Mouse (Mus musculus): Measurements from ENCODE around the gene Rprd1b. TPM values are rescaled to one million over a fixed set of nuclear protein-coding genes. Genes with fewer than 3 reads are reported as not detected.
A peak's percentile ranks its signal among the peaks of the same experiment; 100 is the strongest.

The Rprd1b gene
- polyA plus RNA-seq, 1 experiment from 2014 or later, result 26.7 TPM

DNA sequence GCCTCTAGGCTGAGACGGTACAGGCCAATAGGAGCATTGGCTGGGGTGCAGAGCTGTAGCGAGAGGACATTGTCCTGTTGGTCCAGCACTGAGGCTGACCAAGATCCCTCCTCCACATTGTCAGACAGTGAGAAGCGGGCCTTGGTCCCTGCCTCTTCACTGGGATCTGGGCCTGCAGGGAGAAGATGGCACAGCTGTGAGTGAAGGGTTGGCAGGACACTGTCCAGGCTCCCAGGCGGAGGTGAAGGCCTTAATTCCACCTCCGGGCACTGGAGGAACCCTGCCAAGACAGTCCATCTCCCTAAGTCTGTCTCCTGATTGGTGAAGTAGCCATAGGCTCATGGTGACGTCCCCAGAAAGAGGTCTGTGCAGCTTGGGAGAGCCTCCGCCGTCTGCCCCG is 110.5 kb downstream of the Rprd1b start:
- Histone ChIP-seq H3K9me3 (no peaks in the 10 kb centered on the region), H3K4me2 (peak overlapping the region; percentile 55; the same call in 1 of the 2 replicates), H3K27me3 (replicated peaks) (no peaks in the 10 kb centered on the region), H3K27ac (replicated peaks) (peak overlapping the region; percentile 99), H3K4me1 (peaks cover 74% of the 10 kb centered on the region), H3K36me3 (peaks cover 85% of the 10 kb centered on the region), H3K9ac (peak overlapping the region; percentile 78), H3K4me3 (no peak overlapping the region)
- 77% methylated on average over 9 of the region's 9 CpGs for WGBS
- no peak for ATAC-seq (ENCODE audit: extremely low read depth, insufficient number of reproducible peaks, low FRiP score, low TSS enrichment)

DNA sequence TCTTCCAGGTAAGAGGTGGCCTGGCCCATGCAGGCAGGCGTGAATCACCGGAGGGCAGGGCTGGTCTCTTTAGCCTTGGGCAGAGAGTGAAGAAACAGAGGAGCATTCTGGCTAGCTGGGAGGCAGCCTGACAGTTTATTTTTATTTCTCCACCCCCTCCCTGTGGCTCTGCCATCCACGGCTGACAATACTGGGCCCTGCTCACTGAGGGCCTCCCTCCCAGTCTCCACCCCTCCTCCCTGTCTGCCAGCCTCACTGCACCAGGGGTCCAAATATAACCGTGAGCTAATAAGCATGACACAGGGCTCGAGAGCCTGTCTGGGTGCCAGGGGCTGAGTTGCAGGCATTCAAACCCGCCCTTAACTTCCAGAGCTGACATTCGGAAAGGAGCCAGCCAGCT is 111.3 kb downstream of the Rprd1b start:
- peaks cover 76% of the 10 kb centered on the region for H3K36me3 ChIP-seq
- 13% methylated on average over 7 of the region's 7 CpGs for WGBS
- H3K4me2 ChIP-seq, result peak overlapping the region; percentile 77
- no peaks in the 10 kb centered on the region for H3K9me3 ChIP-seq
- peaks cover 80% of the 10 kb centered on the region for H3K4me1 ChIP-seq
- ATAC-seq (ENCODE audit: extremely low read depth, insufficient number of reproducible peaks, low FRiP score, low TSS enrichment), result peak; percentile 72; the same call in 1 of the 2 replicates
- no peak overlapping the region for H3K4me3 ChIP-seq
- peak overlapping the region; percentile 95 for H3K9ac ChIP-seq
- H3K27me3 ChIP-seq (replicated peaks), result no peaks in the 10 kb centered on the region
- H3K27ac ChIP-seq (replicated peaks), result peak overlapping the region; percentile 99

DNA sequence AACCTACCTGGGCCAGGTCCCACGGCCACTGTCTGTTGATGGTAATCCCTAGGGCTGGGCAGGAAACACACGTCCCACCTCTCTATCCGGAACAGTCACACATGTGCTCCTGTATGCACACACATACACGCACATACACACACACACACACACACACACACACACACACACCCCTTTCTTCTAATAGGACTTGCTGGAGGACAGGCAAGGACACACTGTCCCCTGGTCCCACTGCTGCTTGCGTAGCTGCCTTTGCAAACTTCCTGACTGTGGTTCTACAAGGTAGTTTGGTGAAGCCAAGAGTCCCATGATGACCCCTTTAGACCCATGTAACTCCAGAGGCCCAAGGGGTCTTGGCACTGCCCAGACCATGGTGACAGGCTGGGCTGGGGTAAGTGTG is 112.4 kb downstream of the Rprd1b start:
- Histone ChIP-seq H3K4me3 (no peak overlapping the region), H3K4me2 (peak overlapping the region; percentile 77), H3K27me3 (replicated peaks) (no peaks in the 10 kb centered on the region), H3K9me3 (no peaks in the 10 kb centered on the region), H3K4me1 (peaks cover 90% of the 10 kb centered on the region), H3K36me3 (peaks cover 66% of the 10 kb centered on the region), H3K27ac (replicated peaks) (peak overlapping the region; percentile 99), H3K9ac (peak overlapping the region; percentile 95)
- ATAC-seq (ENCODE audit: extremely low read depth, insufficient number of reproducible peaks, low FRiP score, low TSS enrichment), result no peak
- 53% methylated on average over 5 of the region's 5 CpGs for WGBS

- WGBS, result 45% methylated on average over 7 of the region's 7 CpGs
- H3K4me2 ChIP-seq, result peak overlapping the region; percentile 77
- H3K9me3 ChIP-seq, result no peaks in the 10 kb centered on the region
- H3K36me3 ChIP-seq, result peaks cover 60% of the 10 kb centered on the region
- H3K27me3 ChIP-seq (replicated peaks), result no peaks in the 10 kb centered on the region
- peaks cover 89% of the 10 kb centered on the region for H3K4me1 ChIP-seq
- peak overlapping the region; percentile 11; the same call in 1 of the 2 replicates for H3K4me3 ChIP-seq
- H3K9ac ChIP-seq, result peak overlapping the region; percentile 95
- no peak for ATAC-seq (ENCODE audit: extremely low read depth, insufficient number of reproducible peaks, low FRiP score, low TSS enrichment)
- peak overlapping the region; percentile 99 for H3K27ac ChIP-seq (replicated peaks)
These were observed 113.0 kb downstream of the Rprd1b start for GRCm38 (mm10) chr2:158141271-158141670.

- no peaks in the 10 kb centered on the region for H3K9me3 ChIP-seq
- WGBS, result 19% methylated on average over 7 of the region's 7 CpGs
- H3K9ac ChIP-seq, result peak overlapping the region; percentile 95
- H3K4me1 ChIP-seq, result peaks cover 87% of the 10 kb centered on the region
- H3K4me3 ChIP-seq, result peak overlapping the region; percentile 11; the same call in 1 of the 2 replicates
- peak overlapping the region; percentile 99 for H3K27ac ChIP-seq (replicated peaks)
- H3K4me2 ChIP-seq, result peak overlapping the region; percentile 77
- no peaks in the 10 kb centered on the region for H3K27me3 ChIP-seq (replicated peaks)
- ATAC-seq (ENCODE audit: extremely low read depth, insufficient number of reproducible peaks, low FRiP score, low TSS enrichment), result peak; percentile 11
- peaks cover 54% of the 10 kb centered on the region for H3K36me3 ChIP-seq
These were observed 113.6 kb downstream of the Rprd1b start for GRCm38 (mm10) chr2:158141690-158142440.

GRCm38 (mm10) chr2:158142981-158143380 is 114.7 kb downstream of the Rprd1b start:
- H3K27me3 ChIP-seq (replicated peaks), result no peaks in the 10 kb centered on the region
- ATAC-seq (ENCODE audit: extremely low read depth, insufficient number of reproducible peaks, low FRiP score, low TSS enrichment), result no peak
- H3K9ac ChIP-seq, result peak overlapping the region; percentile 95
- peaks cover 84% of the 10 kb centered on the region for H3K4me1 ChIP-seq
- peak overlapping the region; percentile 99 for H3K27ac ChIP-seq (replicated peaks)
- H3K4me2 ChIP-seq, result peak overlapping the region; percentile 77
- H3K36me3 ChIP-seq, result peaks cover 43% of the 10 kb centered on the region
- 72% methylated on average over 18 of the region's 18 CpGs for WGBS
- H3K9me3 ChIP-seq, result no peaks in the 10 kb centered on the region
- H3K4me3 ChIP-seq, result peak overlapping the region; percentile 74

GRCm38 (mm10) chr2:158143816-158144215 is 115.5 kb downstream of the Rprd1b start:
- H3K36me3 ChIP-seq, result peaks cover 34% of the 10 kb centered on the region
- peak overlapping the region; percentile 95 for H3K9ac ChIP-seq
- H3K4me1 ChIP-seq, result peaks cover 75% of the 10 kb centered on the region
- peak overlapping the region; percentile 77 for H3K4me2 ChIP-seq
- peak overlapping the region; percentile 74 for H3K4me3 ChIP-seq
- no peaks in the 10 kb centered on the region for H3K27me3 ChIP-seq (replicated peaks)
- H3K9me3 ChIP-seq, result no peaks in the 10 kb centered on the region
- H3K27ac ChIP-seq (replicated peaks), result peak overlapping the region; percentile 99
- WGBS, result 59% methylated on average over 3 of the region's 3 CpGs
- ATAC-seq (ENCODE audit: extremely low read depth, insufficient number of reproducible peaks, low FRiP score, low TSS enrichment), result no peak

GRCm38 (mm10) chr2:158144263-158144662 is 116.0 kb downstream of the Rprd1b start:
- Histone ChIP-seq H3K27me3 (replicated peaks) (no peaks in the 10 kb centered on the region), H3K4me1 (peaks cover 71% of the 10 kb centered on the region), H3K36me3 (peaks cover 30% of the 10 kb centered on the region), H3K4me2 (peak overlapping the region; percentile 77), H3K4me3 (peak overlapping the region; percentile 74), H3K27ac (replicated peaks) (peak overlapping the region; percentile 99), H3K9me3 (no peaks in the 10 kb centered on the region), H3K9ac (peak overlapping the region; percentile 95)
- 39% methylated on average over 8 of the region's 8 CpGs for WGBS
- no peak for ATAC-seq (ENCODE audit: extremely low read depth, insufficient number of reproducible peaks, low FRiP score, low TSS enrichment)

DNA sequence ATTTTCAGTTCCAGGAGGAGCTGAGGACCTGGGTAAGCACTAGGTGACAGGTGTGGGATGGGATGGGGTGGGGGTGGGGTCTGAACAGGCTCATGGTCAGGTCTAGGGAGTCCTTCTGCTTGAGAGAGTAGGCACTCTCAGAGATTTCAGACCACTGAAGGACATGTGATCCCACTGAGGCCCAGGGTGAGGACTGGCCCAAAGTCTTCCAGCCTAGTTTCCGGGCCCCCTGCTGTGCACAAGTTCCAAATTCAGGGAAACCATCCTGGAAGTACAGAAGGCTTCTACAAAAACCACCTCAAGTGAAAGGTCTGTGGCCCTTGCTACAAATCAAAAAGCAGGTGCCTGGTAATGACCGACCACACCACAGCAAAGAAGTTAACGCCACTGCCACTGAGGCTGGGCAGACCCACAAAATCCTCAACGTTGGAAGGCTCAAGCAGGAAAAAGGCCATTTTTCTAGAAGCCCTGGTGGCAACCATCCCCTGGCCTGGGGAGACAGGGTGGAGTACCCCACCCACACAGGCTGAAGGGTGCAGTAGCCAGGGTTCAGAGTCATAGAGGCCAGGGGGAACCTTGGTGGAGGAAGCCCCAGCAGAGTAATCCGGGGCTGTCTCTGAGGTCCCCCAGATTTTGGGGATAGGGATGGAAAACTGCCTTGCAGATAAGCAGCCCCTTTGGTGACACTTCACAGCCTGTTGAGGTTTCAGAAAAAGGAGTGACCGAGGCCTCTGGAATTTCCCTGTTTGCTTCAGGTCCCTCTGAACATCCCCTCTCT is 116.6 kb downstream of the Rprd1b start:
- no peak for ATAC-seq (ENCODE audit: extremely low read depth, insufficient number of reproducible peaks, low FRiP score, low TSS enrichment)
- H3K9ac ChIP-seq, result peak overlapping the region; percentile 95
- H3K4me3 ChIP-seq, result peak overlapping the region; percentile 74
- 51% methylated on average over 6 of the region's 6 CpGs for WGBS
- peaks cover 65% of the 10 kb centered on the region for H3K4me1 ChIP-seq
- peak overlapping the region; percentile 99 for H3K27ac ChIP-seq (replicated peaks)
- H3K9me3 ChIP-seq, result no peaks in the 10 kb centered on the region
- H3K36me3 ChIP-seq, result peaks cover 28% of the 10 kb centered on the region
- no peaks in the 10 kb centered on the region for H3K27me3 ChIP-seq (replicated peaks)
- H3K4me2 ChIP-seq, result peak overlapping the region; percentile 77

DNA sequence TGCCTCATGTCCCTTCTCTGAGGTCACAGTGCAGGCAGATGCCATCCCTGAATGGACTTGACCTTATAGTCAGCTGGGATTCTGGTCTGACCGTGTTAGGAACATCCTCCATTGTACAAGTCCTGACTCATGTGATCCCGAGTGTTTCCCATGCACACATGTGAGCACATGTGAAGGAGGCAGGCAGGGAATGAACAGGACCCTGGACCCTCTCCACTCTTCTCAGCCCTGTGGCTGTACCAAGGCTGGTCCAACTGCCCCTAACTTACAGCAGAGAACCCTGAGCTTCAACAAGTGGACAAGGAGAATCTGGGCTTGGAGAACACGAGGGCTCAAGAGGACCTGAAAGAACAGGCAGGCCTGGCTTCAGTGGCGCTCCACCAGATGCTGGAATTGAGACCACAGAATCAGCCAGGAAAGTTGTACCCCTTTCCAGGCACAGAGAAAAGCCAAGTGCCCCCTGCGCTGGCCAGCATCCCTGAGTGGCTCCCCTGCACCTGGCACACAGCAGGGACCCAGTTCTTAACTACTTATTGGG is 117.3 kb downstream of the Rprd1b start:
- Histone ChIP-seq H3K36me3 (peaks cover 22% of the 10 kb centered on the region), H3K9me3 (no peaks in the 10 kb centered on the region), H3K27me3 (replicated peaks) (no peaks in the 10 kb centered on the region), H3K27ac (replicated peaks) (peak overlapping the region; percentile 99), H3K4me1 (peaks cover 59% of the 10 kb centered on the region), H3K4me2 (peak overlapping the region; percentile 77), H3K4me3 (peak overlapping the region; percentile 74), H3K9ac (peak overlapping the region; percentile 95)
- WGBS, result 40% methylated on average over 5 of the region's 5 CpGs
- 0 out of 2 replicates have a peak, but pooled peaks have one; percentile 7 for ATAC-seq (ENCODE audit: extremely low read depth, insufficient number of reproducible peaks, low FRiP score, low TSS enrichment)

- H3K9ac ChIP-seq, result peak within 1 kb of the TSS; percentile 95
- WGBS, result 1% methylated on average over 33 of the region's 33 CpGs
- peaks cover 6% of the 10 kb centered on the region for H3K9me3 ChIP-seq
- H3K4me1 ChIP-seq, result peaks cover 52% of the 10 kb centered on the region
- H3K4me3 ChIP-seq, result peak within 1 kb of the TSS; percentile 74
- H3K4me2 ChIP-seq, result peak within 1 kb of the TSS; percentile 77
- peak within 1 kb of the TSS; percentile 99 for H3K27ac ChIP-seq (replicated peaks)
- peaks cover 16% of the 10 kb centered on the region for H3K36me3 ChIP-seq
- H3K27me3 ChIP-seq (replicated peaks), result no peaks in the 10 kb centered on the region
- ATAC-seq (ENCODE audit: extremely low read depth, insufficient number of reproducible peaks, low FRiP score, low TSS enrichment), result peak; percentile 67
These were observed 117.9 kb downstream of the Rprd1b start, which contains the start of gene Tgm2 for GRCm38 (mm10) chr2:158146223-158146622. Tgm2 (minus strand) TSS chr2:158146436.
